Comparison of ENCODE assay signal across 23 mouse cellular contexts in the genomic region with DNA sequence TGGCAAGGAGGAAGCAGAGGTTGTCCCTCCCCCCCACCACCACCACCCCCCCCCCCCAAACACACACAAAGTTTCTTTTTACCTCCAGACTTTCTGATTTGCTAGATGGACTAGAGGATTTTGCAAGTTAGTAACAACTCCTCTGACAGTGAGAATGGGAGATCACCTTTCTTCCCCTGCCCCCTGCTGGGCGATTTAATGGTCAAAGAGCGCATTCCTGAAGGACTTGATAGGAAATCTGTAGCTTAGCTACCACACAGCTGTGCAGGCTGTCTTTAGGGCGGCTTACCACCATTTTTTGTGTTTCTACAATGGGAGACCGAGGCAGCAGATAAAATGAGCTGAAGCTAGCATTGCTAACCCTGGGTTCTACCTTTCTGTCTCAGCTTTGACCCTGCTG.
"Had no signal": no experiment of that assay in that cellular context is flagged by ENCODE, and none has a peak within 500 bp of the region (broad histone marks: within the 10 kb centered on the region; RNA-seq: fewer than 3 reads in every experiment).

No protein-coding gene starts in this region.

- H3K4me1 ChIP-seq: limb, embryonic 12.5 days; limb, embryonic 15.5 days; lung, embryonic 15.5 days; midbrain, embryonic 12.5 days; neural tube, embryonic 12.5 days; neural tube, embryonic 15.5 days had no signal

- H3K27ac ChIP-seq: kidney, postnatal 0 days; layer of hippocampus, adult 2 months; limb, embryonic 12.5 days; limb, embryonic 15.5 days; liver, embryonic 14.5 days; lung, embryonic 15.5 days; midbrain, embryonic 12.5 days; neural tube, embryonic 12.5 days; neural tube, embryonic 15.5 days; stomach, postnatal 0 days had no signal

- H3K36me3 ChIP-seq: limb, embryonic 12.5 days; limb, embryonic 15.5 days; lung, embryonic 15.5 days; midbrain, embryonic 12.5 days; neural tube, embryonic 12.5 days had no signal

- H3K4me3 ChIP-seq: layer of hippocampus, adult 2 months; limb, embryonic 12.5 days; limb, embryonic 15.5 days; lung, embryonic 15.5 days; midbrain, embryonic 12.5 days; neural tube, embryonic 12.5 days; neural tube, embryonic 15.5 days had no signal

- H3K9ac ChIP-seq: limb, embryonic 12.5 days; limb, embryonic 15.5 days; liver, embryonic 14.5 days; liver, postnatal 0 days; lung, embryonic 15.5 days; midbrain, embryonic 12.5 days; neural tube, embryonic 12.5 days; neural tube, embryonic 15.5 days had no signal

- ATAC-seq: intestine, postnatal 0 days; liver, postnatal 0 days had no signal

- DNase-seq: kidney, adult 2 months; kidney, postnatal 25 days; left cerebral cortex, postnatal 4 days; liver, postnatal 0 days; lung, postnatal 10 days; lung, postnatal 4 days; right cerebral cortex, adult 18-20 months; right cerebral cortex, postnatal 14 days; right cerebral cortex, postnatal 4 days; thymus, adult 18-20 months; thymus, postnatal 36 days had no signal

- H3K4me2 ChIP-seq: limb, embryonic 12.5 days; limb, embryonic 15.5 days; liver, embryonic 11.5 days; lung, embryonic 15.5 days; midbrain, embryonic 12.5 days; neural tube, embryonic 12.5 days; neural tube, embryonic 15.5 days had no signal

- H3K27me3 ChIP-seq: limb, embryonic 12.5 days; limb, embryonic 15.5 days; lung, embryonic 15.5 days; midbrain, embryonic 12.5 days; neural tube, embryonic 12.5 days; neural tube, embryonic 15.5 days had no signal

- H3K9me3 ChIP-seq: limb, embryonic 12.5 days; limb, embryonic 15.5 days; lung, embryonic 15.5 days; midbrain, embryonic 12.5 days; neural tube, embryonic 12.5 days; neural tube, embryonic 15.5 days had no signal
